Mouse (Mus musculus): ENCODE measurements around the gene Arhgef2. TPM values are rescaled to one million over a fixed set of nuclear protein-coding genes. Genes with fewer than 3 reads are reported as not detected.

Gene Arhgef2
- polyA plus RNA-seq, 1 experiment from 2014 or later = 175 TPM

GRCm38 (mm10) chr3:88643078-88643477 is 37.3 kb downstream of the Arhgef2 start:
- in situ Hi-C loops (cut with MboI; ENCODE audit: low pct_unique_long_range_greater_than_20kb) = loop anchor here (5.0 kb wide), 1 partner anchor 36 kb away; the partner anchor contains the start of gene Arhgef2
- ChIA-PET POLR2A (interaction anchor here (1.6 to 2.6 kb wide), 3 partner anchors 19 to 33 kb away, joined by 5 to 10 read pairs (median 8); no protein-coding TSS in a partner anchor), CTCF (interaction anchor here (1.8 to 4.3 kb wide), 3 partner anchors 17 to 36 kb away, joined by 5 to 23 read pairs (median 5); partner anchors contain the start of gene Arhgef2)
- TF ChIP-seq CTCF (IDR thresholded peaks at IDR 0.05) = no peak
- ATAC-seq = no peak
- H3K27me3 ChIP-seq = no peaks in the 10 kb centered on the region
- no peak for DNase-seq (ENCODE audit: low read depth, low spot score)

DNA sequence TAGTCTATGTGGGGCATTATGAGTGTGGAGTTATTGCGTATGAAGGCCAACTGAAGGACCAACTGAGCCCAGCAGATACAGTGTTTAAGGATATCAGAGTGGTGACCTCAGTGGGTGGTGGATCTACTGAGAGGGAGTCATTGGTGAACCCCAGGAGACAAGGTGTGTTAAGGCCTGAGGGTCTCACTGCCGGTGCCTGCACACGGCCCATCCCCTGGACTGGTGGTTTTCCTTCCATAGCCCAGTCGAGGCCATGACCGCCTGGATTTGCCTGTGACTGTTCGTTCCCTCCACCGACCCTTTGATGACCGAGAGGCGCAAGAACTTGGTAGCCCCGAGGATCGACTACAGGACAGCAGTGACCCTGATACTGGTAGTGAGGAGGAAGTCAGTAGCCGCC is 40.2 kb downstream of the Arhgef2 start:
- ChIA-PET POLR2A (no interaction called here), CTCF (no interaction called here)
- in situ Hi-C loops (cut with MboI; ENCODE audit: low pct_unique_long_range_greater_than_20kb) = no loop called here
- DNase-seq (ENCODE audit: low read depth, low spot score) (no peak), ATAC-seq (no peak)
- H3K27me3 ChIP-seq = no peaks in the 10 kb centered on the region
- TF ChIP-seq CTCF (IDR thresholded peaks at IDR 0.05) = no peak

DNA sequence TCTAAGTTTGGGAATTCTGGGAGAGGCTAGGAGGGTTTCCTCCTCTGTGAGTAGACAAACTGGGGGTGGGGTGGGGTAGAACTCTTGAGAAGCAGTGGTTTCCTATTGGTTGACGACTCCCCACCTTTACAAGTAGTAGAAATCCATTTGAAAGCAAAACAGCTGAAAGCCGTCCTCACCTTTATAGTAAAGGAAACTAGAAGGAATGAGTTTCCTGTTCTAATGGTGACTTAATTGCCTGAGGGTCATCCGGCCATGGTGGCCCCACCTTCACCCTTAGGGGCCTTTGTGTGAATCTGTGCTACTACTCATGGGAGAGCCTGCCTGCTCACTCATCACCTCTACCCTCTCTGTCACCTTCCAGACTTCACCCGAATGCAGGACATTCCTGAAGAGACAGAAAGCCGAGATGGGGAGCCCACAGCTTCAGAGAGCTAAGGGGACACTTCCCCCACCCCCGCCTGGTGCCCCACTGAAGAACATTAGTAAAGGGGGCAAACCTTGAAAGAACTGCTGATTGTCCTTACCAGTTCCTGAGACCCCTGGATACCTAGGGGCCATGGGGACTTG is 40.7 kb downstream of the Arhgef2 start:
- POLR2A ChIA-PET = no interaction called here
- TF ChIP-seq CTCF (IDR thresholded peaks at IDR 0.05) = no peak
- in situ Hi-C loops (cut with MboI; ENCODE audit: low pct_unique_long_range_greater_than_20kb) = no loop called here
- H3K27me3 ChIP-seq = no peaks in the 10 kb centered on the region
- ATAC-seq = no peak
- CTCF ChIA-PET = no interaction called here
- DNase-seq (ENCODE audit: low read depth, low spot score) = no peak

GRCm38 (mm10) chr3:88647076-88647475 is 41.3 kb downstream of the Arhgef2 start:
- ATAC-seq = no peak
- ChIA-PET CTCF (no interaction called here), POLR2A (interaction anchor here (1.5 kb wide), 1 partner anchor 24 kb away, joined by 4 read pairs; no protein-coding TSS in a partner anchor)
- H3K27me3 ChIP-seq = no peaks in the 10 kb centered on the region
- TF ChIP-seq CTCF (IDR thresholded peaks at IDR 0.05) = no peak
- no peak for DNase-seq (ENCODE audit: low read depth, low spot score)
- in situ Hi-C loops (cut with MboI; ENCODE audit: low pct_unique_long_range_greater_than_20kb) = no loop called here

DNA sequence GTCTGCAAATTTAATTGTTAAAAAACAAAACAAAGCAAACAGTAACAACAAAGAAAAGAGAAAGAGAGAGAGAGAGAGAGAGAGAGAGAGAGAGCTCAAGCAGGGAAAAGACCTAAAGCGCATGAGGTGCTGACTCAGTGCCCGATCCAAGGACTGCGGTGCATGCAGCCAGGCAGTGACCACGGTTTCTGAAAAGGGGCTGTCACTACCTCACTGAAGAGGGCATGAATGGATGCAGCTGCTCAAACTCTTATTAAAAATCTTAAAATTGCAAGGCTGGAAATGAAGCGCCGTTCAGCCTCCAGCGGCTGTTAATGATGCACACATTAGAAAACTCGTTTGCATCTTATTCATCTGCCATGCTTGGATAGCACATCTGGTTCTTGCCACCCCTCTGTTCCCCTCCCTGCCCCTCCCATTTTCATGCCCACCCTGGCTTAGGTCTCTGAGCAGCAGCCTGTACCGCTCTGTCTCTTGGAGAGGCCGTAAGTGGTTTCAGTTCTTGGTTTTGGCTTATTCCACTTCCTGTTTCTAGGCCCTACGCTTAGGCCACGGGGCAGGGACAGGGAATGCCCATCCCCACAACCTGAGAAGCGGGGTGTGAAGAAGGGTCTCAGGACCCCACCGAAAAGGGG is 42.1 kb downstream of the Arhgef2 start:
- ATAC-seq = no peak
- no peaks in the 10 kb centered on the region for H3K27me3 ChIP-seq
- ChIA-PET CTCF (no interaction called here), POLR2A (interaction anchor here (1.5 kb wide), 1 partner anchor 25 kb away, joined by 4 read pairs; no protein-coding TSS in a partner anchor)
- no peak for TF ChIP-seq CTCF (IDR thresholded peaks at IDR 0.05)
- no peak for DNase-seq (ENCODE audit: low read depth, low spot score)
- in situ Hi-C loops (cut with MboI; ENCODE audit: low pct_unique_long_range_greater_than_20kb) = no loop called here

- in situ Hi-C loops (cut with MboI; ENCODE audit: low pct_unique_long_range_greater_than_20kb) = no loop called here
- ChIA-PET CTCF (interaction anchor here (1.1 kb wide), 1 partner anchor 9 kb away, joined by 3 read pairs; no protein-coding TSS in a partner anchor), POLR2A (interaction anchor here (0.8 to 1.5 kb wide), 5 partner anchors 14 to 38 kb away, joined by 3 to 5 read pairs (median 3); no protein-coding TSS in a partner anchor)
- no peak for DNase-seq (ENCODE audit: low read depth, low spot score)
- no peaks in the 10 kb centered on the region for H3K27me3 ChIP-seq
- no peak for TF ChIP-seq CTCF (IDR thresholded peaks at IDR 0.05)
- ATAC-seq = no peak
Observed at GRCm38 (mm10) chr3:88648452-88649168, 42.8 kb downstream of the Arhgef2 start.

DNA sequence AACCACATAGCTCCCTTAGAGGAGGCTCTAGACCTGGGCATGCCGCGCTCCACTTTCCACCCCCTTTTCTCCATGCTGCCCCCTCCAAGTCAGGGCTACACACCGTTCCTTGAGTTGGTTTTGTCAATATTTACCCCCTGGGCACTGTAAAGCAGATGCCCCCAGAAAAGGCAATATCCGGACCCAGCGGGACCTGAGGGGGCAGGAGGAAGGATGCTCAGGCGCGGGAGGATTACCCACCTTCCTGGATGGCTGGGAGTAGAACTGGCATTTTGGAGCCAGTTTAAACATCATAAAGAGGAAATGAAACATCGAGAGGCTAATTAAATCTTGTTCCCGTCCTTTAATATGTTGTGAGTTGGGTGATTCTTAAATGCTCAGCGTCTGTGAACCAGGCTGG is 43.4 kb downstream of the Arhgef2 start:
- POLR2A ChIA-PET = interaction anchor here (0.8 to 1.4 kb wide), 6 partner anchors 10 to 42 kb away, joined by 3 to 5 read pairs (median 3); no protein-coding TSS in a partner anchor
- no peak for TF ChIP-seq CTCF (IDR thresholded peaks at IDR 0.05)
- in situ Hi-C loops (cut with MboI; ENCODE audit: low pct_unique_long_range_greater_than_20kb) = no loop called here
- DNase-seq (ENCODE audit: low read depth, low spot score) = no peak
- CTCF ChIA-PET = interaction anchor here (1.0 to 1.1 kb wide), 2 partner anchors 10 to 62 kb away, joined by 3 read pairs; no protein-coding TSS in a partner anchor
- no peaks in the 10 kb centered on the region for H3K27me3 ChIP-seq
- ATAC-seq = no peak

DNA sequence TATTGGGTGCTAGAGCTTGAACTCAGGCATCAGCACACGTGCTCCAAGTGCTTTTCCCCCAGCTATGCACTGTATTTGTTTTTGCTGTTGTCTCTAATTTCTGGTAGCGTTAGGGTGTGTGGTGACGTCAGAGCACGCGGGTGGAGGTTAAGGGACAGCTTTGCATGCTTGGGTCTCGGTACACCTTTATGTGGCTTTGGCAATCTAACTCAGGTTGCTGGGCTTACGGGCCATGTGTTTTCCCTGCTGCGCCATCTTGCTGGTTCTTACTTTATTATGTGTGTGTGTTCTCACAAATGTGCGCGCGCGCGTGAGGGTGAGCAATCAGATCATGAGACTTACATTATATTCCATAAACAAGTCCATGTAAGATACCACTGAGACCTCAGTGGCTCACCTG is 44.2 kb downstream of the Arhgef2 start:
- ChIA-PET POLR2A (interaction anchor here (1.0 to 1.4 kb wide), 5 partner anchors 9 to 43 kb away, joined by 3 to 4 read pairs (median 3); no protein-coding TSS in a partner anchor), CTCF (interaction anchor here (1.0 kb wide), 1 partner anchor 63 kb away, joined by 3 read pairs; no protein-coding TSS in a partner anchor)
- no peak for TF ChIP-seq CTCF (IDR thresholded peaks at IDR 0.05)
- in situ Hi-C loops (cut with MboI; ENCODE audit: low pct_unique_long_range_greater_than_20kb) = no loop called here
- no peaks in the 10 kb centered on the region for H3K27me3 ChIP-seq
- DNase-seq (ENCODE audit: low read depth, low spot score) (no peak), ATAC-seq (no peak)

DNA sequence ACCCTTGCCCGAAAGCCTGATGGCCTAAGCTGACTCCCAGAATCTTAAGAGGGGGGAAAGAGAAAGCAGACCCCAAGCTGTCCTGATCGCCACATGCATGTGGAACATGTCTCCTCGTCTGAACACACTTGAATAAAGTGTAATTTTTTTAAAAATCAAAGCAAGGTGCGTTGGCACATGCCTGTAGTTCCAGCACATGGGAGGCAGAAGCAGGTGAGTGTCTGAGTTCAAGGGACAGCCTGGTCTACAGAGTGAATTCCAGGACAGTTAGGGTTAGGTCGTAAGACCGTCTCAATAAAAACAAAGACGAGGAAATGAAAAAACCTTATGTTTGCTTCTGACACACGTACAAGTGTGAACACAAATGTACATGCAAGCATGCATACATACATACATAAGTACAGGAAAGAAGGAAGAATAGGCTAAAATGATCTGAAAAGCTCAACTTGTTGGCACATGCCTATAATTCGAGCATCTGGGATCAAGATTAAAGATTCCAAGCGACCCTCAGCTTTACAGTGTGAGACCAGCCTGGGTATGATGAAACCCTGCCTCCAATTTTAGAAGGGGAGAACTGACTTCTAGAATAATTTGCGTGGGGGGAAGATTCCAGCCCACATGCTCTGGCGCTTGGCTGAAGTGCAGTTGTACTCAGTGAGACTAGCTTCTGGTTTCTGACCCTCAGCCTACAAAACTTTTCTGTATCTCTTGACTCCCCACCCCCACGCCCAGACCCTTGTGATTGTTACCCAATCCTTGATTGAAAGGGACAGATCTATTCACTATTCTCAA is 45.1 kb downstream of the Arhgef2 start:
- no peak for TF ChIP-seq CTCF (IDR thresholded peaks at IDR 0.05)
- ATAC-seq (no peak), DNase-seq (ENCODE audit: low read depth, low spot score) (no peak)
- POLR2A ChIA-PET = interaction anchor here (1.2 kb wide), 1 partner anchor 42 kb away, joined by 3 read pairs; no protein-coding TSS in a partner anchor
- CTCF ChIA-PET = interaction anchor here (0.8 to 1.4 kb wide), 3 partner anchors 26 to 44 kb away, joined by 3 to 4 read pairs (median 3); no protein-coding TSS in a partner anchor
- in situ Hi-C loops (cut with MboI; ENCODE audit: low pct_unique_long_range_greater_than_20kb) = no loop called here
- H3K27me3 ChIP-seq = no peaks in the 10 kb centered on the region
